Mouse (Mus musculus) neural tube, embryonic 12.5 days (tissue): Measurements from ENCODE around the gene Riox2. TPM values are rescaled to one million over a fixed set of nuclear protein-coding genes. Genes with fewer than 3 reads are reported as not detected.
"Not testable (repeated sequence)": the region's sequence is repeated elsewhere in the genome, so short reads cannot be mapped to it uniquely, and the experiment has no call there.

Source experiments
- ATAC-seq: fragments of 200-750 bp; cut with Nextera tagmentation; 2 replicates; pipeline ENCODE4 v1.8.0; 2017; ENCODE audit warnings: low read depth, mild to moderate bottlenecking, moderate TSS enrichment, moderate library complexity; ENCODE audit not compliant: low FRiP score
- H3K27ac ChIP-seq: fragments of 300-500 bp; sonication (generic); 2 replicates; pipeline ENCODE4 v1.5.1; 2016
- H3K27me3 ChIP-seq: fragments of 300-500 bp; sonication (generic); replicated peaks from 2 replicates; pipeline ENCODE4 v1.6.1; 2016; ENCODE audit warnings: mild to moderate bottlenecking
- H3K36me3 ChIP-seq: fragments of 300-500 bp; sonication (generic); 2 replicates; pipeline ENCODE4 v1.6.1; 2016; ENCODE audit warnings: mild to moderate bottlenecking
- H3K4me1 ChIP-seq: fragments of 300-500 bp; sonication (generic); 2 replicates; pipeline ENCODE4 v1.6.1; 2016
- H3K4me2 ChIP-seq: fragments of 300-500 bp; sonication (generic); replicated peaks from 2 replicates; pipeline ENCODE4 v1.6.1; 2016; ENCODE audit warnings: mild to moderate bottlenecking
- H3K4me3 ChIP-seq: fragments of 300-500 bp; sonication (generic); 2 replicates; pipeline ENCODE4 v1.5.1; 2016
- H3K9ac ChIP-seq: fragments of 300-500 bp; sonication (generic); 2 replicates; pipeline ENCODE4 v1.6.1; 2016; ENCODE audit warnings: mild to moderate bottlenecking
- H3K9me3 ChIP-seq: fragments of 300-500 bp; sonication (generic); 2 replicates; pipeline ENCODE4 v1.6.1; 2016; ENCODE audit warnings: mild to moderate bottlenecking
- WGBS: fragments of 180-500 bp; shearing (Covaris S2); methylation state at CpG from one replicate; pipeline ENCODE4 v1.1.7; 2016; 5-methylcytosine and 5-hydroxymethylcytosine counted together
- polyA plus RNA-seq: library from polyadenylated mRNA; unstranded; fragments of >200 nt; fragmentation: Nextera tagmentation; extraction: Ambion mirVana; gene quantifications from 2 replicates; pipeline ENCODE4 v1.2.1, GENCODE M21; 2016

Riox2 gene
- polyA plus RNA-seq = 20.1 and 20.9 TPM in 2 replicates

DNA sequence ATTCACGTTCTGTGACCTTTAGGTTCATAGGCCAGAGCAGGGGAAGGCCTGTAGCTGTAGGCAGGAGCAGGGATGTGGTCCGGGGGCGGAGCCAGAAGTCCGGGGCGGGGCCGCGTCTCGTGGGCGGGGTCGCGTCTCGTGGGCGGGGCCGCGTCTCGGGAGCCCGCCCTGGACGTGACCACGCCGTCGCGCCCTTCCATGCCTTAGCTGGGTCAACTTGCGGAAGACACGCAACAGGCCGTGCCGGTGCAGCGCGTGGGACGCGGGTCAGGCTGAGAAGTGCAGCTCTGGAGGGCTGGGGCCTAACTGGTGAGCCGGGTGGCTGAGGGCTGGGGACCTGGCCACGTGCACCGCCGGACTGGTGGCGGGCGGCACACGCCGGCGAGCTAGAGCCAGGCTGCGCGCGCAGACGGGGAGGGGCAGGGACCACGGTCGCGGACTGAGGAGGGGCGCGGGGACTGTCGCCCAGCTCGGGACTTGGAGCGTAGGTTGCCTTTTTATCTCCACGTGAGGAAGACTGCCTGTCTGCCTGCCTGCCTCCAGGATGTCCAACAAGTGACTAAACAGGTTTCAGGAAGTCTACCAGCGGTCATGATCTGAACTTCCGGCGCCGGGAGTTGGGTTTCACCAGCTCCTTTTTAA, at the start of gene Riox2:
Gene Riox2, plus strand, starts transcription at position 139 of the 642 bp plus-strand sequence.
- Histone ChIP-seq H3K9ac (peak within 1 kb of the TSS; percentile 51), H3K27ac (no peak within 1 kb of the TSS), H3K27me3 (no peaks in the 10 kb centered on the region), H3K4me3 (peak within 1 kb of the TSS; percentile 59), H3K9me3 (no peaks in the 10 kb centered on the region), H3K4me2 (peak within 1 kb of the TSS; percentile 75), H3K36me3 (no peaks in the 10 kb centered on the region), H3K4me1 (0 out of 2 replicates have a peak, but pooled peaks cover 3% of the 10 kb centered on the region)
- ATAC-seq = peak; percentile 96
- 2% methylated on average over 56 of the region's 56 CpGs for WGBS

- 66% methylated on average over 7 of the region's 7 CpGs for WGBS
- no peaks in the 10 kb centered on the region for H3K36me3 ChIP-seq
- H3K9me3 ChIP-seq = no peaks in the 10 kb centered on the region
- no peak overlapping the region for H3K9ac ChIP-seq
- H3K4me2 ChIP-seq = no peak overlapping the region
- no peak for ATAC-seq
- no peaks in the 10 kb centered on the region for H3K27me3 ChIP-seq
- no peak overlapping the region for H3K27ac ChIP-seq
- H3K4me1 ChIP-seq = no peaks in the 10 kb centered on the region
- no peak overlapping the region for H3K4me3 ChIP-seq
Observed at GRCm38 (mm10) chr16:59427960-59428359, 43.6 kb upstream of the Riox2 start.

- Histone ChIP-seq H3K9ac (no peak overlapping the region), H3K4me1 (no peaks in the 10 kb centered on the region), H3K4me3 (no peak overlapping the region), H3K4me2 (no peak overlapping the region), H3K9me3 (no peaks in the 10 kb centered on the region), H3K36me3 (no peaks in the 10 kb centered on the region), H3K27me3 (no peaks in the 10 kb centered on the region), H3K27ac (no peak overlapping the region)
- 78% methylated on average over 11 of the region's 11 CpGs for WGBS
- ATAC-seq = no peak
Observed at GRCm38 (mm10) chr16:59433181-59433580, 38.4 kb upstream of the Riox2 start.

DNA sequence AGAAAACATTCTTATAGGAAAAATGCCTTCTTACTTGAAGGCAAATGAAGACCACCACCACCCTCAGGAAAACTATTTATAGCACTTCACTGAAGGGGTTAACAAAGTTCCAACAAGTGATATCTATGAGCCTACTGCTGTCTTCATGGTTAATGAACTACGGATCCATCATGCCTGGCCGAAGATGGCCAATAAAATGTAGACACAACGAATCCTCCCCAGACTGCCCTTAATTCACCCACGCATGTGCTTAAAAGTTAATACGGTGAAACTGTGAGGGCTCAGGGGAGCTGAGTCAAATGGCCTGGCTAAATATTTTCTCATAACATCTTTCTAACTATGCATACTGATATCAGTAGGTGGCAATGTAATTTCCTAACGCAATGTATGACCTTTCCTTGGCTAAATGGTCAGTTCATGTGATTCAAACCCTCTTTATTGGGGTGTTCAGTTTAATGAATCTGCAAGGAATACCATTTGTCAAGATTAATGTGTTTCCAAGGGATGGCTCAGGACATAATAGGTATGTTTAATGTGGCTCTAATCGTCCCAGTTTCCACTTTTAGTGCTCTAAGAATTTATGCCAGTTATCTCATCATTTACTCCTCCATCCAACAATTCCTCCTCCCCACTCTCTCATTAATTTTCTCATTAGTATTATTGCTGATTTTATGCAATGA, 26.6 kb upstream of the Riox2 start:
- no peak overlapping the region for H3K4me2 ChIP-seq
- ATAC-seq = peak; percentile 49
- H3K27ac ChIP-seq = no peak overlapping the region
- H3K27me3 ChIP-seq = no peaks in the 10 kb centered on the region
- no peak overlapping the region for H3K9ac ChIP-seq
- H3K9me3 ChIP-seq = no peaks in the 10 kb centered on the region
- H3K36me3 ChIP-seq = no peaks in the 10 kb centered on the region
- WGBS = 64% methylated on average over 7 of the region's 7 CpGs
- H3K4me1 ChIP-seq = no peaks in the 10 kb centered on the region
- no peak overlapping the region for H3K4me3 ChIP-seq

DNA sequence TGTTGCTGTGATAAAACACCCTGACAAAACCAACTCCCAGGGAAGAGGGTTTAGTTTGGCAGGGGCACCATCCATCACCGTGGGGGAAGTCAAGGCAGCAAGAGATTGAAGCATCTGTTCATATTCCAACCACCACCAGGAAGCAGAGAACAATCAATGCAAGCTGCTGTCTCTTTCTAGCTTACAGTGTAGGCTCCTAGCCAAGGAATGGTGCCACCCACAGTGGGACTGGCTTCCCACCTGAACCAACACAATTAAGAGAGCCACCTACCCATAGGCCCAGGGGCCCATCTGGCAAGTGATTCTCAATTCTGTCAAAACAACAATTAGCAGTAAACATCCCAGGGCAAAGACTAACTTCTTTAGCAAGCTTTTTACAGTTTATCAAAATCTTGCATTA, 23.4 kb upstream of the Riox2 start:
- 94% methylated on average over 1 of the region's 1 CpGs for WGBS
- Histone ChIP-seq H3K9me3 (no peaks in the 10 kb centered on the region), H3K4me2 (no peak overlapping the region), H3K36me3 (no peaks in the 10 kb centered on the region), H3K27ac (no peak overlapping the region), H3K4me3 (no peak overlapping the region), H3K27me3 (no peaks in the 10 kb centered on the region), H3K9ac (no peak overlapping the region), H3K4me1 (no peaks in the 10 kb centered on the region)
- no peak for ATAC-seq

DNA sequence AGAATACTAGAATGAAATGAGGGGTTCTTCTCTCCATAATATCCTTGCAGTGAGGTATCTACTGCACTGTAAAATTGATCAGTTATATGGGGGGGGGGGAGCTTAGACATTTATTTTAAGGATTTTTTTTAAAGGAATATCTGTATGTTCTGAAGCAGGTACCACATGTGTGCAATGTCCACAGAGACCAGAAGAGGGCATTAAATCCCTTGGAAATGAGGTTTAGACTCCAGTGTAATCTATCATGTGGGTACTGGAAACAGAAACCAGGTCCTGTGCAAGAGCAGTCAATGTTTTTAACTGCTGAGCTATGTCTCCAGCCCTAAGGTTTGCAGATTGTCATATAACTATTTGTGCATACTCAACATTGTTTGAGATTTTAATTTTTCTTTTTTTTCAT, 22.5 kb upstream of the Riox2 start:
- Histone ChIP-seq H3K9me3 (no peaks in the 10 kb centered on the region), H3K4me1 (no peaks in the 10 kb centered on the region), H3K36me3 (no peaks in the 10 kb centered on the region), H3K4me2 (no peak overlapping the region), H3K4me3 (no peak overlapping the region), H3K27ac (no peak overlapping the region), H3K27me3 (no peaks in the 10 kb centered on the region), H3K9ac (no peak overlapping the region)
- no peak for ATAC-seq

DNA sequence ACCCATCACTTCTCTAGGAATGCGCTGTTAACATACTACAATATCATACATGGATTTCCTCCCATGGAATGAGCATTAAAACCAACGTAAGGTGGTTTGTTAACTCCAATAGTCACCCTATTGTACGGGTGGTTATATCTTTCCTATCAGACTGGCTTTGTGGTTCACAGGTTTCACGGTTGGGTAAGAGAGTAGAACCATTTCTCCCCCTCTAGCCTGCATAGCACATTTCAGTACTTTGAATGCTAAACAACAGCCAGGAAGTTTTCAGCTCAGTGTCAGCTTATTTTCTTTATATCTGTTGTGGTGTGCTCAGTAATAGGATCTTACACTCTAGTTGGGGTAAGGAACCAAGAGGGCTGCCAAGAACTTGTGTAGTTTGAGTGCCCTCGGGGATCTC, 19.8 kb upstream of the Riox2 start:
- Histone ChIP-seq H3K4me1 (no peaks in the 10 kb centered on the region), H3K36me3 (no peaks in the 10 kb centered on the region), H3K27ac (no peak overlapping the region), H3K9me3 (no peaks in the 10 kb centered on the region), H3K4me2 (no peak overlapping the region), H3K9ac (no peak overlapping the region), H3K4me3 (no peak overlapping the region), H3K27me3 (no peaks in the 10 kb centered on the region)
- no peak for ATAC-seq
- 94% methylated on average over 5 of the region's 5 CpGs for WGBS

DNA sequence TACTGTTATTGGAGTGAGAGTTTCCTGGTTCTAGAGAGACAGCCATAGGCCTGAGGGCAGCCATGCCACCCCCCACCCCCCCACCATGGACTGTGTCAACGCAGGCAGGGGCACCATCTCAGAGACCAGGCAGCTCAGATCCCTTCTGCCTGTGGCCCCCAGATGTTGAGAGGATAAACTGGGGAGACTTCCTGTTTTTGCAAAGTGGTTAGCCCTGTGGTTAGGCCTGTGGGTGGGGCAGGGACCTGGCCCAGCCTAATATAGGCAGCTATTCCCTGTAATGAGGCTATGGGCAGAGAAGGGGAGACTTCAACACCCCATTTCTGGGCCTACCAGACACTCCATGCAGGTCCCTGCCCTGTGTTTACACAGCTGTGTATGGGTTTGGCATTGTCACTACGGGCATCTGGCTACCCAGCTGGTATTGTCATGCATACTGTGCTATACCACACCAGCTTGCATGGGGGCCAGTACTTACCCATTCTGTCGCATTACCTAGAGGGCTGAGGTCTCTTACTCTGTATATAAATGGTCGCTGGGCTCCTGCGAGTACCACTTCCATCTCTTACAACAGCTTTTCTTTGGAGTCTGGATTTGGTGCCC, 12.2 kb upstream of the Riox2 start:
- not testable (repeated sequence) for H3K4me1 ChIP-seq, H3K4me2 ChIP-seq, H3K36me3 ChIP-seq, ATAC-seq, H3K9me3 ChIP-seq, H3K9ac ChIP-seq, H3K27ac ChIP-seq, H3K4me3 ChIP-seq, H3K27me3 ChIP-seq
- whole genome bisulfite sequencing = 87% methylated on average over 5 of the region's 5 CpGs

GRCm38 (mm10) chr16:59463567-59463966, 8.0 kb upstream of the Riox2 start:
- ATAC-seq = peak; percentile 97
- 48% methylated on average over 4 of the region's 4 CpGs for WGBS
- H3K27me3 ChIP-seq = no peaks in the 10 kb centered on the region
- peaks cover 7% of the 10 kb centered on the region for H3K9me3 ChIP-seq
- no peaks in the 10 kb centered on the region for H3K36me3 ChIP-seq
- H3K9ac ChIP-seq = no peak overlapping the region
- H3K27ac ChIP-seq = no peak overlapping the region
- no peaks in the 10 kb centered on the region for H3K4me1 ChIP-seq
- no peak overlapping the region for H3K4me3 ChIP-seq
- H3K4me2 ChIP-seq = no peak overlapping the region

DNA sequence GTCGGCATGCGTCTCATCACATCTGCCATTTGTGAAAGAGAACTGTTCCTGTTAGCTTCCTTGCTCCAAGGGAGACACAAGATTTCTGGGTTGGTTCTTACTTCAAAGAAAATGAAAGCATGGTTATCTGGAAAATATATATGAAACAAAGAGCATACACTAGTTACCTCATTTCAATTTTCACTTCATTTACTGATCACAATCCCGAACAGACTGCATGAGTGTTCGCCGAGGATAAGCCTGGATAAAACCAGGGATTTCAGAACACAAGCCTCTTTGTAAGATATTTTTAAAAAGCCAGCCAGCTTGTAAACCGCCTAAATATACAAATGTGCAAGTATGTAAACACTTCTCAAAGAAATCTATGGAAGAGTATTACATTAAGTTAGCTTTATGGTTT, 7.6 kb upstream of the Riox2 start:
- Histone ChIP-seq H3K4me1 (no peaks in the 10 kb centered on the region), H3K4me3 (no peak overlapping the region), H3K9me3 (peaks cover 7% of the 10 kb centered on the region), H3K27ac (no peak overlapping the region), H3K4me2 (no peak overlapping the region), H3K27me3 (no peaks in the 10 kb centered on the region), H3K9ac (no peak overlapping the region), H3K36me3 (no peaks in the 10 kb centered on the region)
- 72% methylated on average over 6 of the region's 6 CpGs for WGBS
- ATAC-seq = no peak

DNA sequence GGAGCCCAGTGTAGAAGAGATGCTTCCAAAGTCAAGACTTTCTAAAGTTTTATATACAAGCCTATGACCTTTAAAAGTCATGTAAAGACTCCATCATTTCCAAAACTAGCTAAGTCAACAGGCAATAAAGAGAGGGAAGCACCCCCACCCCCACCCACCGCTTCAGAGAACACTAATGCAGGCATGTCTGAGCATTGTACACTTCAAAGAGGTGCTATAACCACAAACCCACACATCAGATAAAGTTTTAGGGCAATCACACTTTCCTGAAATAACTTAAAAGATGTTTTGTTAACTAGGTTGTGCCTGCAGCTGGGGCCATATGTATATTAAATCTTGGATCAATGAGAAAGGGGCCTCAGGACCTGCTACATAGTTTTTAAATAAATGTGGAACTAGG, 1.7 kb upstream of the Riox2 start:
- no peak overlapping the region for H3K4me3 ChIP-seq
- 90% methylated on average over 1 of the region's 1 CpGs for WGBS
- no peak for ATAC-seq

GRCm38 (mm10) chr16:59472546-59472945, 971 bp downstream of the Riox2 start:
- Histone ChIP-seq H3K9ac (peak overlapping the region; percentile 51; the same call in 1 of the 2 replicates), H3K4me1 (0 out of 2 replicates have a peak, but pooled peaks cover 3% of the 10 kb centered on the region), H3K27me3 (no peaks in the 10 kb centered on the region), H3K36me3 (no peaks in the 10 kb centered on the region), H3K4me3 (peak overlapping the region; percentile 59; the same call in 1 of the 2 replicates), H3K4me2 (peak overlapping the region; percentile 75), H3K9me3 (no peaks in the 10 kb centered on the region), H3K27ac (no peak overlapping the region)
- WGBS = 50% methylated on average over 6 of the region's 6 CpGs
- no peak for ATAC-seq

More for the DNA sequence above, 1.7 kb upstream of the Riox2 start:
- Histone ChIP-seq H3K27ac (no peak overlapping the region), H3K4me2 (no peak overlapping the region), H3K27me3 (no peaks in the 10 kb centered on the region), H3K4me1 (0 out of 2 replicates have a peak, but pooled peaks cover 3% of the 10 kb centered on the region), H3K36me3 (no peaks in the 10 kb centered on the region), H3K9ac (no peak overlapping the region), H3K9me3 (peaks cover 3% of the 10 kb centered on the region)
